Mouse (Mus musculus) heart, embryonic 10.5 days (tissue): ENCODE measurements around the gene Grb7. TPM values are rescaled to one million over a fixed set of nuclear protein-coding genes. Genes with fewer than 3 reads are reported as not detected.

Source experiments
- DNase-seq: peaks from one replicate; pipeline ENCODE4 v3.0.0-alpha.2; 2017; ENCODE audit warnings: low spot score
- H3K27ac ChIP-seq: fragments of 300-500 bp; sonication (generic); 2 replicates; pipeline ENCODE4 v1.5.1; 2016; ENCODE audit warnings: mild to moderate bottlenecking
- H3K27me3 ChIP-seq: fragments of 300-500 bp; sonication (generic); 2 replicates; pipeline ENCODE4 v1.6.1; 2016; ENCODE audit warnings: mild to moderate bottlenecking; ENCODE audit not compliant: poor library complexity, insufficient read depth, severe bottlenecking
- H3K36me3 ChIP-seq: fragments of 300-500 bp; sonication (generic); 2 replicates; pipeline ENCODE4 v1.6.1; 2016; ENCODE audit warnings: mild to moderate bottlenecking, moderate library complexity
- H3K4me1 ChIP-seq: fragments of 300-500 bp; sonication (generic); 2 replicates; pipeline ENCODE4 v1.6.1; 2016; ENCODE audit warnings: mild to moderate bottlenecking
- H3K4me3 ChIP-seq: fragments of 300-500 bp; sonication (generic); 2 replicates; pipeline ENCODE4 v1.5.1; 2016; ENCODE audit warnings: mild to moderate bottlenecking, moderate library complexity
- H3K9me3 ChIP-seq: fragments of 300-500 bp; sonication (generic); 2 replicates; pipeline ENCODE4 v1.6.1; 2016; ENCODE audit warnings: mild to moderate bottlenecking, moderate library complexity
- WGBS: fragments of 180-500 bp; shearing (Covaris S2); methylation state at CpG from one replicate; pipeline ENCODE4 v1.1.7; 2016; 5-methylcytosine and 5-hydroxymethylcytosine counted together
- polyA plus RNA-seq: library from polyadenylated mRNA; unstranded; fragments of >200 nt; fragmentation: Nextera tagmentation; extraction: Ambion mirVana; gene quantifications from 2 replicates; pipeline ENCODE4 v1.2.1, GENCODE M21; 2016

Grb7 gene
- 2.5 and 15.3 TPM in 2 replicates for polyA plus RNA-seq

DNA sequence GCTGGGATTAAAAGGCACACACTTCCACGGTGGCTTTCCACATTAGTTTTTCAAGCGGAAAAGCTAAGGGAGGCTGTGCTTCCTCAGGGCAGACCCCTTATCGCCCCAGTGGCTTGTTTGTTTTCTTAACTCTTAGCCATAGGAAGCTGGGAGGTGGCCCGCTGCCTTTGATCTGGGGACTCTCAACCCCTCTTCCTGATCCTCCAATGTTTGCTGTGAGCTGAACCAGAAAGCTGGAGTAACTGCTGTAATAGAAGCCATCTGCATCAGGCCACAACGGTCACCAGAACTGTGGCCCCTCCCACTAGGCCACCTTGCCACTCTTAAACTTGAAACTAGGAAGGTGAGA is at the start of gene Grb7:
Grb7 (plus strand) TSS at position 182 of the 349 bp plus-strand sequence.
- 12% methylated on average over 5 of the region's 5 CpGs for WGBS
- peak within 1 kb of the TSS; percentile 50 for H3K4me3 ChIP-seq
- DNase-seq: no peak

DNA sequence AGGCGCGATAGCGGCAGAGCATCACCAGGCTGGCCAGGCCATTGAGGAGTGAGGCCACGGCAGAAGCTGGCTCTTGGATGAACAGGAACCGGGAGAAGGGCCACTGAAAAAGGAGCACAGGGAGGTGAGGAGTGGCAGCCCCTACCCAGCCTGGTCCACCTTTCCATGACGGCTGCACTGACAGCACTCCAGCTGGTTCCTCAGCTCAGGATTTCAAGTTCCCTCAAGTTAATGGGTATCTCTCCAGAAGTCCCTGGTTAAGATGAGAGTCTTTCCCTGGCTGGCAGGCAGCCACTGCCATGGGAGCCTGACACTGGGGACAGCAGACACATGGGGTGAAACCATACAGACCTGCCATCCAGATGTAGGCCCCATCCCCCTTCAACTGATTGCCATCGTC is 48.2 kb upstream of the Grb7 start:
- peaks cover 11% of the 10 kb centered on the region for H3K36me3 ChIP-seq
- no peak for DNase-seq
- WGBS: 92% methylated on average over 7 of the region's 7 CpGs
- H3K9me3 ChIP-seq: no peaks in the 10 kb centered on the region
- no peak overlapping the region for H3K4me3 ChIP-seq
- H3K27me3 ChIP-seq: no peaks in the 10 kb centered on the region; the same call in 1 of the 2 replicates
- H3K4me1 ChIP-seq: peaks cover 57% of the 10 kb centered on the region
- H3K27ac ChIP-seq: peak overlapping the region; percentile 98

More for the DNA sequence above, at the start of gene Grb7:
- Histone ChIP-seq H3K4me1 (peaks cover 36% of the 10 kb centered on the region), H3K27me3 (peaks cover 54% of the 10 kb centered on the region), H3K36me3 (no peaks in the 10 kb centered on the region; the same call in 1 of the 2 replicates), H3K9me3 (no peaks in the 10 kb centered on the region), H3K27ac (peak within 1 kb of the TSS; percentile 56)

DNA sequence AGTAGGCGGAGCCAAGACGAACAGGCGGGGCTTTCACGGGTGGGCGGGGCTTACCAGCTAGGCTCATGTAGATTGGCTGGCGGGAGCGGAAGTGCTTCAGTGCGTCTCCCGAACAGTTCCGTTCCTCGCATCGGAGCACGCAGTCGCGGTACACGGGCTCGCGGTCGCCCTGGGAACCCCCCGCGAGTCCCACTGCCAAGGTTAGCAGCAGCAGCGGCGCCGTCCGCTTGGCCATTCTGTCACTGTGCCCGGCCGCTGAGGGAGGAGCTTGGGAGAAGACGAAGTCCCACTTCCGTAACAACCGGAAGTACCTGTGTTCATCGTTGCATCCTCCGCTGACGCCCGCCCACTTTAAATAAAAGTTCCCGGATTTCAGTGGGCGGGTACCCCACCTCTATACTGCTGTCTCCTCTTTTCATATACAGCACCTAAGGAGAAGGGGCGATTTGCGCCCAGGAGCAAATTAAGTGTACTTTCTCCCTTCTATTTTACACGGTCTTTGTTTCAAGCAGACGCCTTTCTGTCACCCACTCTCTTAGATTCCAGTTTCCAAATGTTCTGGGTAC is 46.0 kb upstream of the Grb7 start, which contains the start of gene Pgap3:
Pgap3 (minus strand) TSS at position 330 of the 566 bp plus-strand sequence.
- under 1% methylated on average over 40 of the region's 40 CpGs for WGBS
- Histone ChIP-seq H3K4me3 (peak within 1 kb of the TSS; percentile 83), H3K4me1 (peaks cover 34% of the 10 kb centered on the region), H3K27ac (peak within 1 kb of the TSS; percentile 98), H3K9me3 (no peaks in the 10 kb centered on the region), H3K27me3 (no peaks in the 10 kb centered on the region; the same call in 1 of the 2 replicates), H3K36me3 (peaks cover 11% of the 10 kb centered on the region)
- peak; percentile 96 for DNase-seq

DNA sequence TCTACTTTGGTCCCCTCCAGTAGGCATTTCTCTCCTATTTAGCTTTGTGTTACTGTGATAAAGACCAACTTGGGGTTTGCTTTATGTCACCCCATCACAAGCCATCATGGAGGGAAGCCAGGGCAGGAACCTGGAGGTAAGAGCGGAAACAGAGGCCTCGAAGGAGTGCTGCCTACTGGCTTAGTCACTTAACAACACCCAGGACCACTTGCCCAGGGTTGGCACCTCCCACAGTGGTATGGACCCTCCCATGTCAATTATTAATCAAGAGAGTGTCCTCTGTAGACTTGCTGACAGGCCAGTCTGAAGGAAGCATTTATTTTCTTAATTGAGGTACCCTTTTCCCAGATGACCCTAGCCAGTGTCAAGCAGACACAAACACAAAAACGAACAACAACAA is 45.4 kb upstream of the Grb7 start:
- Histone ChIP-seq H3K4me3 (peak overlapping the region; percentile 83), H3K9me3 (no peaks in the 10 kb centered on the region), H3K27ac (peak overlapping the region; percentile 98), H3K27me3 (no peaks in the 10 kb centered on the region; the same call in 1 of the 2 replicates), H3K36me3 (peaks cover 11% of the 10 kb centered on the region), H3K4me1 (peaks cover 32% of the 10 kb centered on the region)
- WGBS: 62% methylated on average over 3 of the region's 3 CpGs
- no peak for DNase-seq

DNA sequence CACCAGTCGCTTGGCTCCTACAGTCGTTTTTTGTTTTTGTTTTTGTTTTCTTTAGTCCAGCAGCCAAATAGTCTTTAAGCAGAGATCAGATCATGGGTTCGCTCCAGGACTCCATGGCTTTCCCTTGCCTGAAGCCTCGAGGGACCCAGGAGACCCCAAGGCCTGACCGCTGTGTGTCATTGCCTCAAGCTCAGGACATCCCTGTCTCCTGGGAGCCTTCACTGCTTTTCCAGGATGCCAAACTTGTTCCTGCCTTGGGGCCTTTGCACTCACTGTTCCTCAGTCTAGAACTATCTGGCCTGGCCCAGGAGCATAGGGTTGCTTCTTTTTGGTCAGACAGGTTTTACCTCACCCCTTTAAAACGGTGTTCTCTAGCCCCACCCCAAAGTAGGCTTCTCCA is 39.6 kb upstream of the Grb7 start:
- no peaks in the 10 kb centered on the region for H3K36me3 ChIP-seq
- peaks cover 24% of the 10 kb centered on the region for H3K4me1 ChIP-seq
- no peak for DNase-seq
- H3K27ac ChIP-seq: no peak overlapping the region
- H3K9me3 ChIP-seq: no peaks in the 10 kb centered on the region
- 74% methylated on average over 6 of the region's 6 CpGs for WGBS
- H3K4me3 ChIP-seq: no peak overlapping the region
- peaks cover 9% of the 10 kb centered on the region for H3K27me3 ChIP-seq

DNA sequence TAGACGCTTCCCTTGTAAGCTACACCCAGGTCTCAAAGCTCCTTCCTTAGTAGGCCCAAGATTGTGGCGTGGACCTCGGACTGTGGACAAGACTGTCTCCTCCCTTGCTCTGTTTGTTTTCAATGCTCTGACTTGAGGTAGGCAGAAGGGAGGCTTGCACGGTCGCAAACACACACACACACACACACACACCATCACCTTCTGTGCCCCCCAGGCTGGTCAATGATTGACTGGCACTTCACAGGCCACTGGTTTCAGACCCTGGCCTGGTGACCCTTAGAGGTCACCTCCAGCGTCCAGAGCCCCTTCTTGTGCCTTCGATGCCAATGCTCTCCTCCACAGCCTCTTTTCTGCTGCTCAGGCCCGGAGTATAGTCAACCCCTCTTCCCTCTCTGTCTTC is 37.3 kb upstream of the Grb7 start:
- Histone ChIP-seq H3K27ac (peak overlapping the region; percentile 84), H3K9me3 (no peaks in the 10 kb centered on the region), H3K27me3 (peaks cover 9% of the 10 kb centered on the region; the same call in 1 of the 2 replicates), H3K4me1 (peaks cover 42% of the 10 kb centered on the region), H3K36me3 (no peaks in the 10 kb centered on the region), H3K4me3 (peak overlapping the region; percentile 43)
- no peak for DNase-seq
- WGBS: 61% methylated on average over 8 of the region's 8 CpGs

DNA sequence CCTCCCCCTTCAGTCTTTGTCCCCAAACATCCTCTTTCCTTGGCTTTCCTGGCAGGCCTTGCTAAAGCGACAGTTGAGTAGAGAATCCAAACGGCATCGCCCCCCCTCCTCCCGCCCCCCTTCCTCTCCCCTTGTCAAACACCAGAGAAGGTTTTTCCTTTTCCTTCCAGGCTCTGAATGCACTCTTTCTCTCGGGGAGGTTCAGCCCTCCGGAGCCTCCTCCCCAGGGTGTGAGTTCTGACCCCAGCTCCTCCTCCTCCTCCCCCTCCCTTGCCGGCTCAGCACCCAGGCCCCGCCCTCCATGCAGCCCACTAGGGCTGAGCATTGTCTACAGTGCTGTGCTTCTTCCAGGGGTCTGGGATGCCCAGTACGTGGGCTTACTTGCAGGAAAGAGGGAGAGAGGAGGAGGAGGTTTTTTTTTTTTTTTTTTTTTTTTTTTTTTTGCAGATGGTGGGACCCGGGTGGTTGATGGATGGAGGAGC is 36.8 kb upstream of the Grb7 start:
- no peak for DNase-seq
- no peaks in the 10 kb centered on the region for H3K9me3 ChIP-seq
- peaks cover 9% of the 10 kb centered on the region; the same call in 1 of the 2 replicates for H3K27me3 ChIP-seq
- H3K4me3 ChIP-seq: peak overlapping the region; percentile 43
- H3K4me1 ChIP-seq: peaks cover 47% of the 10 kb centered on the region
- 5% methylated on average over 10 of the region's 10 CpGs for WGBS
- H3K27ac ChIP-seq: peak overlapping the region; percentile 84
- H3K36me3 ChIP-seq: 0 out of 2 replicates have a peak, but pooled peaks cover under 1% of the 10 kb centered on the region

DNA sequence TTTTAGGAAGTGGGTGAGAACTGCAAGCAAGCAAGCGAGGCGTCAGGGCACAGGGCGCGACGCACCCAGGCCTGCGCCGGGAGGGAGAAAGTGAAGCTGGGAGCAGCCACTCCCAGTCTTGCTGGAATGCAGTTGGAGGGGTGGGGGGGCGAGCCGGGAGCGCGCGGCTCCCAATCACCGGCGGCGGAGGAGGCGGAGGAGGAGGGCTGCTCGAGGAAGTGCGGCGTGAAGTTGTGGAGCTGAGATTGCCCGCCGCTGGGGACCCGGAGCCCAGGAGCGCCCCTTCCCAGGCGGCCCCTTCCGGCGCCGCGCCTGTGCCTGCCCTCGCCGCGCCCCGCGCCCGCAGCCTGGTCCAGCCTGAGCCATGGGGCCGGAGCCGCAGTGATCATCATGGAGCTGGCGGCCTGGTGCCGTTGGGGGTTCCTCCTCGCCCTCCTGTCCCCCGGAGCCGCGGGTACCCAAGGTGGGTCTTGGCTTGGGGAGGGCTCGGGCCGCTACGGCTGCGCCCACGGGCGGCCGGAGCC is 33.9 kb upstream of the Grb7 start, which contains the start of gene Erbb2:
Erbb2 (plus strand) TSS at position 198 of the 524 bp plus-strand sequence.
- Histone ChIP-seq H3K27ac (peak within 1 kb of the TSS; percentile 99), H3K4me3 (peak within 1 kb of the TSS; percentile 99), H3K4me1 (peaks cover 76% of the 10 kb centered on the region), H3K27me3 (peaks cover 9% of the 10 kb centered on the region; the same call in 1 of the 2 replicates), H3K9me3 (no peaks in the 10 kb centered on the region), H3K36me3 (peaks cover 22% of the 10 kb centered on the region)
- peak; percentile 95 for DNase-seq
- under 1% methylated on average over 44 of the region's 49 CpGs for WGBS

DNA sequence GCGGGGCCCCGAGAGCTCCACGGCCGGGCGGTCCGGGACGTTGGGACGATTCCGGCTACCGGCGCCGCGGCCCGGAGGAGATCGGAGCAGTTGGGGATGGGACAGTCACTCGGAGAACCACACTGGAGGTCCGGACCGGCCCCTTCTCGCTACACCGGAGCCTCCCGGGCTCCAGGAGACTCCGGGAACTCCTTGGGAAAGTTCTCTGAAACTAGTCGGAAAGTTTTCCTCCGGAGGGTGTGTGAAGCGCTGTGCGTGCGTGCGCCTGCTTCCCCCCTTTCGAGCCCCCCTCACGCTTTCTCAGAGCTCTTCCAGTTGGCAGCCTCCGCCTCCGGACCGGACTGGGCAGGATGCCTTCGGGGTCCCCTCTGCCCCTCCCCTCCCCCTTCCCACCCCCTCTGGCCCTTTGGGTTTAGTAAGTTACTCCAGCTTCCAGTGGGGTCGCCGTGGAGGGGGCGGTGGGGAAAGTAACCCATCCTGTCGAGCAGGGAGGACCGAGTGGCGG is 33.3 kb upstream of the Grb7 start:
- H3K4me3 ChIP-seq: peak overlapping the region; percentile 99
- under 1% methylated on average over 40 of the region's 40 CpGs for WGBS
- peaks cover 22% of the 10 kb centered on the region for H3K36me3 ChIP-seq
- peaks cover 78% of the 10 kb centered on the region for H3K4me1 ChIP-seq
- H3K9me3 ChIP-seq: no peaks in the 10 kb centered on the region
- peaks cover 9% of the 10 kb centered on the region; the same call in 1 of the 2 replicates for H3K27me3 ChIP-seq
- peak overlapping the region; percentile 99 for H3K27ac ChIP-seq
- no peak for DNase-seq

DNA sequence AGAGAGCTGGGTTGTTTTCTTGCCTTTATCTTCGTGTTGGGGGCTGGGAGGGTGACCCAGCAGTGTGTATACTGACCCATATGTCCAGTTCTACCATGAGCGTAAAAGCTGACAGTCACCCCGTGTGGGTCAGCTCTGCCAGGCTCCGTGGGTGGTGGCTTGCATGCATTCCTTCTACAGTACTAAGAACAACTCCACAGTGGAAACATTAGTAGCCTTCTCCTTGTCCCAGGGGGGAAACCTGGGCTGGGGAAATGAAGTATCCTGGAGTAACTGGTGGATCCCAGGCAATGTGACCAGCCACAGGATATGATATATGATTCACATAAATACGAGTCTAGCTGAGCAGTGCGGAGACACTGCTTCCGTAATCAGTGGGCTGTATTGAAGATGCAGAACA is 32.5 kb upstream of the Grb7 start:
- Histone ChIP-seq H3K27me3 (peaks cover 9% of the 10 kb centered on the region; the same call in 1 of the 2 replicates), H3K36me3 (peaks cover 28% of the 10 kb centered on the region), H3K27ac (peak overlapping the region; percentile 99), H3K9me3 (no peaks in the 10 kb centered on the region), H3K4me3 (peak overlapping the region; percentile 99), H3K4me1 (peaks cover 84% of the 10 kb centered on the region)
- WGBS: 24% methylated on average over 7 of the region's 7 CpGs
- no peak for DNase-seq

DNA sequence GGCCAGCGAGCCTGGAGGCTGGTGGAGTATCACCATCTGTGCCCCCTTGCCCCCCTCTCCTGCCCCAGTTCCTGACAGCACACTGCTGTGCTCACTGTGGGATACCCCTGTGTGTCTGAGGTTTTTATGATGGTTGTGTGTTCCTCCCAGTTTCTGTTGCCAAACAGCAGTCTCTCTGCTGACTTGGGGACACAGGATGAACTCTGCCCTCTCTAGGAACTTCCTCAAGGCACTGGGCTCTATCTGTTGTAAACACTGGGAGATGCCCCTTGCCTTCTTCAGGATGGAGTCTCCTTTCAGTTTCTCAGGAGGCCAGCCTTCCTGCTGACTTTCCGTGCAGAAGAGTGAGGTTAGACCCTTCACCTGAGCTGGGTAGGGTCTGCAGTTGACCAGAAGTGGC is 32.0 kb upstream of the Grb7 start:
- WGBS: 41% methylated on average over 2 of the region's 2 CpGs
- H3K4me1 ChIP-seq: peaks cover 84% of the 10 kb centered on the region
- H3K36me3 ChIP-seq: peaks cover 33% of the 10 kb centered on the region
- DNase-seq: no peak
- H3K4me3 ChIP-seq: peak overlapping the region; percentile 99
- no peaks in the 10 kb centered on the region for H3K9me3 ChIP-seq
- peaks cover 9% of the 10 kb centered on the region; the same call in 1 of the 2 replicates for H3K27me3 ChIP-seq
- peak overlapping the region; percentile 99 for H3K27ac ChIP-seq

DNA sequence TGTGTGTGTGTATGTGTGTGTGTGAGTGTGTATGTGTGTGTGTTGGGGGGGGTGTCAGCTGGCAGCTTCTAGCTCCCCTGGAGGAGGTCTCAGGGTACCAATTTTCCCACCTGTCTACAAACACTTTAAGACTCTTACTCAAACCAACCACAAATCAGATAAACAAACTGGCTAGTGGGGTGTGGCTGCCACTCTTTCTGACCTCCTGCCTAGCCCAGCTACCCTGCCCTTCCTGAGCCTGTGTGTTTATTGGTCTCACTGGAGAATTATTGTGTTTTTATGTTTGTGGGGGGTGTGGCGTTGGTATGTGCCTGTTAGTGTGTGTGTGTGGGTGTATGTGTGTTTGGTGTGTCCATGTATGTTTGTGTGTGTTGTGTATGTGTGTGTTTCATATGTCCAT is 29.1 kb upstream of the Grb7 start:
- DNase-seq: no peak
- Histone ChIP-seq H3K9me3 (no peaks in the 10 kb centered on the region), H3K4me3 (no peak overlapping the region), H3K27me3 (no peaks in the 10 kb centered on the region), H3K27ac (no peak overlapping the region), H3K4me1 (peaks cover 73% of the 10 kb centered on the region), H3K36me3 (peaks cover 62% of the 10 kb centered on the region)
- 100% methylated on average over 1 of the region's 1 CpGs for WGBS

DNA sequence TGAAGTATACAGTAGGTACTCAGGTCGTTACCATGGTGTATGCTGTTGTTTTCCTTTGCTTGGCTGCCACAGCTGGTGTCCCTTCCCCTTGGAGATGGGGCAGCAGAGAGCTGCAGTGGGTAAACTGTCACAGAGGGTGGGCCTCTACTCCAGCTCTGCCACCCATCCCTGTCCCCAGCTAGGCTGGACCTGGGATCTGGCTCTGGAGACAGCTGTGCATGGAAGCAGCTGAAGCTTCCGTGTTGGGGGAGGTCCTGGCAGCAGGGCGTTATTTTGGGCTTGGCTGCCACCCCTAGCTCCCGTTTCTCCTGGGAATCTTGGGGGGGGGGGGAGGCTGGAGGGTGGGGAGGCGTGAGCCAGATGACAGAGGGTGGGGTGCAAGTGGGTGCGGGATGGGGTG is 27.9 kb upstream of the Grb7 start:
- H3K4me1 ChIP-seq: peaks cover 64% of the 10 kb centered on the region
- H3K9me3 ChIP-seq: no peaks in the 10 kb centered on the region
- H3K27me3 ChIP-seq: no peaks in the 10 kb centered on the region
- peaks cover 74% of the 10 kb centered on the region for H3K36me3 ChIP-seq
- DNase-seq: no peak
- H3K4me3 ChIP-seq: 0 out of 2 replicates have a peak overlapping the region, but pooled peaks have one; percentile 3
- H3K27ac ChIP-seq: peak overlapping the region; percentile 42
- 56% methylated on average over 6 of the region's 6 CpGs for WGBS
